Mouse (Mus musculus) limb, embryonic 15.5 days (tissue): ENCODE measurements around the gene Ung. TPM values are rescaled to one million over a fixed set of nuclear protein-coding genes. Genes with fewer than 3 reads are reported as not detected.

ENCODE experiments used
- ATAC-seq: fragments of 200-750 bp; cut with Nextera tagmentation; 2 replicates; pipeline ENCODE4 v1.8.0; 2017; ENCODE audit warnings: low read depth, moderate TSS enrichment; ENCODE audit not compliant: insufficient number of reproducible peaks, low FRiP score, low TSS enrichment
- H3K27ac ChIP-seq: fragments of 300-500 bp; sonication (generic); 2 replicates; pipeline ENCODE4 v1.5.1; 2015; ENCODE audit warnings: moderate library complexity, mild to moderate bottlenecking, inconsistent platforms
- H3K27me3 ChIP-seq: fragments of 300-500 bp; sonication (generic); 2 replicates; pipeline ENCODE4 v1.6.1; 2015; ENCODE audit warnings: inconsistent platforms
- H3K36me3 ChIP-seq: fragments of 300-500 bp; sonication (generic); 2 replicates; pipeline ENCODE4 v1.6.1; 2015; ENCODE audit warnings: inconsistent platforms
- H3K4me1 ChIP-seq: fragments of 300-500 bp; sonication (generic); 2 replicates; pipeline ENCODE4 v1.6.1; 2015; ENCODE audit warnings: inconsistent platforms
- H3K4me2 ChIP-seq: fragments of 300-500 bp; sonication (generic); 2 replicates; pipeline ENCODE4 v1.6.1; 2015; ENCODE audit warnings: mild to moderate bottlenecking, inconsistent platforms
- H3K4me3 ChIP-seq: fragments of 300-500 bp; sonication (generic); 2 replicates; pipeline ENCODE4 v1.5.1; 2015; ENCODE audit warnings: mild to moderate bottlenecking, inconsistent platforms
- H3K9ac ChIP-seq: fragments of 300-500 bp; sonication (generic); 2 replicates; pipeline ENCODE4 v1.6.1; 2015; ENCODE audit warnings: inconsistent platforms
- H3K9me3 ChIP-seq: fragments of 300-500 bp; sonication (generic); 2 replicates; pipeline ENCODE4 v1.6.1; 2016; ENCODE audit warnings: inconsistent platforms
- WGBS: fragments of 180-500 bp; shearing (Covaris S2); methylation state at CpG from one replicate; pipeline ENCODE4 v1.1.7; 2015; 5-methylcytosine and 5-hydroxymethylcytosine counted together
- polyA plus RNA-seq: library from polyadenylated mRNA; unstranded; fragments of >200 nt; fragmentation: Nextera tagmentation; extraction: Ambion mirVana; gene quantifications from 2 replicates; pipeline ENCODE4 v1.2.1, GENCODE M21; 2015

Ung gene
- polyA plus RNA-seq, 1 experiment from 2014 or later: 38.3 TPM

DNA sequence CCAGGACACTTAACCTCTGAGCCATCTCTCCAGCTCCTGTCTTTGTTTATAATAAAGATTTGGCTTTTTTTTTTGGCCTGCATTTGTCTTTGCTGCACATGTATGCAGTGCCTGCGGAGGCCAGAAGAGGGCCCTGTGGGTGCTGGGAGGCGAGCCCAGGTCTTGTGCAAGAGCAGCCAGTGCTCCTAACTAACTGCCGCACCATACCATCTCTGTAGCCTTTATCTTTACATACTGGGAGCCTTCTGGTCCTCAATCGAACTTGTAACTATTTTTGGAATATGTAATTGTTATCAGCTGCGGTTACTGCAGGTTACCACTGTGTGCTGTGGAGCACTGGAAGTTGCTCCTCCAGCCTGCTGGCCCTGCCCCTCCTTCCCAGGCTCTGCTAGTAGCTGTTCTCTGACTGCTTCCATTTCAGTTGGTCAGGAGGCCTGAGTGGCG lies 3.9 kb downstream of the Ung start:
- H3K27me3 ChIP-seq: no peaks in the 10 kb centered on the region
- peaks cover 46% of the 10 kb centered on the region for H3K4me1 ChIP-seq
- H3K9ac ChIP-seq: no peak overlapping the region
- H3K4me3 ChIP-seq: no peak overlapping the region
- no peak overlapping the region for H3K4me2 ChIP-seq
- WGBS: 58% methylated on average over 6 of the region's 6 CpGs
- no peak for ATAC-seq
- no peak overlapping the region for H3K27ac ChIP-seq
- H3K36me3 ChIP-seq: no peaks in the 10 kb centered on the region
- no peaks in the 10 kb centered on the region for H3K9me3 ChIP-seq

DNA sequence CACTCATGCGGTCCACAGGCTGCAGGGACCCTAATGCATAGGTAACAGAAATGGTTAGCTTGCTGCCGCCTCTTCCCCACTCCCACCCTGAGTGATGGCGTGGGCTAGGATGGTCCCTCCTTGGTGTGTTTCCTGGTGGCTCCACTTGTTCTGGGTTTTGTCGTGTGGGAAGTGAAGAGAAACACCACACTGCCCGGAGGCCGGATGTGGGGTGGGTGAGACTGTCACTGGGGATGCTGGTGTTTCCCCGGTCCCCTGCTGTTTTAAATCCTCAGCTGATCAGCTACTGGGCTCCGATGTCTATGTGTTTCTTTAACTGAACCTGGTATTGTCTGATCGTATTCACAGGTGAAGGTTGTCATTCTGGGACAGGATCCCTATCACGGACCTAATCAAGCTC lies 5.3 kb downstream of the Ung start:
- Histone ChIP-seq H3K9ac (no peak overlapping the region), H3K4me3 (no peak overlapping the region), H3K27me3 (no peaks in the 10 kb centered on the region), H3K4me2 (no peak overlapping the region), H3K36me3 (no peaks in the 10 kb centered on the region), H3K27ac (no peak overlapping the region), H3K9me3 (no peaks in the 10 kb centered on the region), H3K4me1 (peaks cover 53% of the 10 kb centered on the region)
- WGBS: 88% methylated on average over 10 of the region's 10 CpGs
- no peak for ATAC-seq

DNA sequence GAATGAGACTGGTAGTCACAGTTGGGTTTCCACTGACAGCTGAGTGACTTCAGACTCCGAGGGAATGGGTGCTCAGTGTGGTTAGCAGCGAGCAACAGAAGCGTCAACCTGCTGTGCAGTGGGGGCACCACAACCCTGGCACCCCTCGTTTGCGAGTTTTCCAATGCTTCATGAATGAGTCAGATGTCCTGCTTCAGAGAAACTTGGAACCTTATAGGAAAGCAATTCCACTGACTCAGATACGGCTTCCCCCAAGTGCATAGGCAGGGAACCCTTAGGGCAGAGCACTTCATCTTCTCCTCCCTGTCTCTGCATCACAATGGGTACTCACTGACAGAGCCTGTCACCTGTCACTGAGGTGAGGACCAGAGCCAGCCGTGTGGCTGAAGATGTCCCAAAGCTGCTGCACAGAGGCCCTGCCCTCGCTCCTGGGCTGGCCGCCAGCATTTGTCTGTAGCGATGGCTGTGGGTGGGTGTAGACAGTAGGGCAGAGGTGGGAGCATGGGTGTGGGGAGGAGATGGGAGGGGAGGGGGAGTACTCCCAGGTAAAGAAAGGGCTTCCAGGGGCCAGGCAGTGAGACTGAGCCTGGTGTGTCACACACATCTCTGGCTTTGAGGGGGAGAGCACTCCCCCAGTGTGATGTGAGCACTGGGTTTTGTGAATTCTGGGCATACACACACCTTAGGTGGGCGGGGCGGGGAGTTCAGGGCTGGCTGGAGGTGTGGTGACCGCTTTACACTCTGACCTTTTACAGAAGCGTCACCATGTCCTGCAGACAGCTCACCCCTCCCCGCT lies 7.5 kb downstream of the Ung start:
- Histone ChIP-seq H3K36me3 (no peaks in the 10 kb centered on the region), H3K27ac (peak overlapping the region; percentile 24; the same call in 1 of the 2 replicates), H3K9me3 (no peaks in the 10 kb centered on the region), H3K9ac (no peak overlapping the region), H3K4me3 (no peak overlapping the region), H3K4me2 (no peak overlapping the region), H3K27me3 (no peaks in the 10 kb centered on the region), H3K4me1 (peaks cover 38% of the 10 kb centered on the region)
- no peak for ATAC-seq
- WGBS: 75% methylated on average over 15 of the region's 15 CpGs

DNA sequence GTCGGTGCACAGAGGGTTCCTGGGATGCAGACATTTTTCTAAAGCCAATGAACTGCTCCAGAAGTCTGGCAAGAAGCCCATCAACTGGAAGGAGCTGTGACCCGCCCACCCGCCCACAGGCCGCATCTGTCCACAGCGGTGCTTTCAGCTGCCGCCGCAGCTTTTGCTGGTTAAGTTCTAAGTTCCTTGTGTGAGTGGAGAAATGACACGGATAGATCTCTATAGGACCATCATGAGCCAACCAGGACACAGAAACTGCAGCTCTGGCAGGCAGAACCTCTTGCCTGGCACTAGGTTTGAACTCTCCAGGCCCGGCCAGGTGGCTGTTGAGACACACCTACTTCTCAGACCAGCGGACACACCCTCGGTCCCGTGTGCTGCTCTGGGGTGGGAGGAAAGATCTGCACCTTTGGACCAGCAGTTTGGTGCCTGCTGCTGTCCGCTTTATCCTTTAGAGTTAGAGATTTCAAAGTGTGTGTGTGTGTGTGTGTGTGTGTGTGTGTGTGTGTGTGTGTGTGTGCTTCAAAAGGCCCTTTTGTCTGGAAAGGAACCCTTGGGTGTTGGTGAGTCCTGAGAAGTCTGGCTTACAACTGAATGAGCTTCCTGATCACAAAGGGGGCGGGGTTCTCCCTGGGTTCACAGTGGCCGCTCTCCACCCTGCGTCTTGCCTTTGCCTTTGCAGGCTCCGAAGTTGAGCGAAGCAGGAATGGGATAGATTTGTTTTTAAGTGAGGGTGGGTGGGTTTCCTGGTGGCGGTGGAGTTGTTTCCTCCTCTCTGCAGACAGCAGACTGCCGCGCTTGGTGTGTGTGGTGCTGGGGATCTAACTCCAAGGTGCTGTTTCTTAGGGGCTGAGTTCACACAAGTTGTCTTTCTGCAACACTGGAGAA lies 8.3 kb downstream of the Ung start:
- ATAC-seq: no peak

DNA sequence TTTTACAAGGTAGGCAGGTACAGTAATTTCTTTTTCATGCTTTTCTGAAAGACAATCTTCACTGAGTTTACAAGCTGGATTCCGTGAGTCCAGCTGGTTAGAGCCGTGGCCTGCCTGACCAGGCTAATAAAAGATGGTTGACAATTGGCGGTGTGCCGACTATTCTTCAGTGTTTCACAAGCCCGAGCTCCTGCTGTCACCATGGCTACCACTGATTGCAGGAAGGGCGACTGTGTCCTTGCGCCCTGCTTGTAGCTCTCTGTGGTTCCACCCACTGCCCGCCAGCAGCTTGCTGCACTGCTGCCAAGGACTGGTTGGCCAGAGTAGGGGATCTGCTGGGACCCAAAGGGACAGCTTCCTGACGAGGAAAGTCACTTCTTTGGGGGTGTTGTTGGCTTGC lies 9.0 kb downstream of the Ung start:
- Histone ChIP-seq H3K36me3 (no peaks in the 10 kb centered on the region), H3K27ac (peak overlapping the region; percentile 67), H3K9me3 (no peaks in the 10 kb centered on the region), H3K4me2 (peak overlapping the region; percentile 5; the same call in 1 of the 2 replicates), H3K9ac (no peak overlapping the region), H3K4me1 (peaks cover 35% of the 10 kb centered on the region), H3K4me3 (no peak overlapping the region), H3K27me3 (no peaks in the 10 kb centered on the region)
- peak; percentile 31; the same call in 1 of the 2 replicates for ATAC-seq
- WGBS: 39% methylated on average over 9 of the region's 9 CpGs

More for the DNA sequence above, 8.3 kb downstream of the Ung start:
- Histone ChIP-seq H3K4me3 (no peak overlapping the region), H3K4me2 (peak overlapping the region; percentile 5; the same call in 1 of the 2 replicates), H3K9me3 (no peaks in the 10 kb centered on the region), H3K36me3 (no peaks in the 10 kb centered on the region), H3K4me1 (peaks cover 38% of the 10 kb centered on the region), H3K27me3 (no peaks in the 10 kb centered on the region), H3K9ac (no peak overlapping the region), H3K27ac (peak overlapping the region; percentile 67)
- WGBS: 50% methylated on average over 21 of the region's 21 CpGs

DNA sequence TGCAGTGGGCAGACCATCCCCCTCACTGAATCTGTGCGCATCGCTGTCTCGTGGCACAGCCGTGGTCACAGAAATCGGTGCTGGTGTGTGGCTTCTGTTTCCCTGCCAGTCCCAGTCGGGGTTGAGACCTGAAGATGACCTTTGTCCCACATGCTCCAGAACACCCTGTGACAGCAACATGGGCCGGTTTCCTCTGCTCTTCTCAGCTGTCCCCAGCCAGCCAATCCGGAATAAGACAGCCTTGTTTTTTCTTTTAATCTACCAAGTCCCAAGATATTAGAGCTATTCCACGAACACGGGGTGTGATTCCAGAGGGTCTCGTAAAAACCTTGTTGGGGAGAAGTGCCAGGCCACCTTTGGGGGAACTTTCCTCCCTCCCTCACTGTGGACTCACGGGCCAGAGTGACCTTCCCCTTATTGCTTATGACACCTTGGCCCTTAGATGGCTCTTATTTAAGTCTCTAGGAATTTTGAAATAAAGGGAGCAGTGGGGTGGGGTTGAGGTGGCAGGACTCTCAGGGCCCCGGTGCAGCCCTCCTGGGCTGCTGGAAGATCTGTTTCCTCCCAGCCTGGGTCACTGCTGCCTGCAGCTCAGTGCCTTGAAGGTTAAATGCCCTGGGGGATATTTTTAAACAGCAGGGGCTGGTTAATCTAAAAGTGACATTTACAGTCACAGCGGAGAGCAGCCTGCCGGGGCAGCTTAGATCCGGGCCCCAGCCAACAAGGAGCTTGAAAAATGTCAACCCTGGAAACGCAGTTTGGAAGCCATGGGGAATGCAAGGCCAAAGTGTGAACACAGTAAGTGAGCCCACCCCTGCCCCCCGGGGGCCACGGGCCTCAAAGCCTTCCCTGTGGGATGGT lies 16.1 kb downstream of the Ung start, which contains the start of gene Acacb:
TSS of gene Acacb (plus strand) at position 508 of the 861 bp plus-strand sequence.
- Histone ChIP-seq H3K9me3 (no peaks in the 10 kb centered on the region), H3K36me3 (no peaks in the 10 kb centered on the region), H3K9ac (no peak within 1 kb of the TSS), H3K27me3 (no peaks in the 10 kb centered on the region), H3K4me2 (no peak within 1 kb of the TSS), H3K4me1 (peaks cover 16% of the 10 kb centered on the region), H3K27ac (no peak within 1 kb of the TSS), H3K4me3 (no peak within 1 kb of the TSS)
- no peak for ATAC-seq
- 25% methylated on average over 19 of the region's 19 CpGs for WGBS

DNA sequence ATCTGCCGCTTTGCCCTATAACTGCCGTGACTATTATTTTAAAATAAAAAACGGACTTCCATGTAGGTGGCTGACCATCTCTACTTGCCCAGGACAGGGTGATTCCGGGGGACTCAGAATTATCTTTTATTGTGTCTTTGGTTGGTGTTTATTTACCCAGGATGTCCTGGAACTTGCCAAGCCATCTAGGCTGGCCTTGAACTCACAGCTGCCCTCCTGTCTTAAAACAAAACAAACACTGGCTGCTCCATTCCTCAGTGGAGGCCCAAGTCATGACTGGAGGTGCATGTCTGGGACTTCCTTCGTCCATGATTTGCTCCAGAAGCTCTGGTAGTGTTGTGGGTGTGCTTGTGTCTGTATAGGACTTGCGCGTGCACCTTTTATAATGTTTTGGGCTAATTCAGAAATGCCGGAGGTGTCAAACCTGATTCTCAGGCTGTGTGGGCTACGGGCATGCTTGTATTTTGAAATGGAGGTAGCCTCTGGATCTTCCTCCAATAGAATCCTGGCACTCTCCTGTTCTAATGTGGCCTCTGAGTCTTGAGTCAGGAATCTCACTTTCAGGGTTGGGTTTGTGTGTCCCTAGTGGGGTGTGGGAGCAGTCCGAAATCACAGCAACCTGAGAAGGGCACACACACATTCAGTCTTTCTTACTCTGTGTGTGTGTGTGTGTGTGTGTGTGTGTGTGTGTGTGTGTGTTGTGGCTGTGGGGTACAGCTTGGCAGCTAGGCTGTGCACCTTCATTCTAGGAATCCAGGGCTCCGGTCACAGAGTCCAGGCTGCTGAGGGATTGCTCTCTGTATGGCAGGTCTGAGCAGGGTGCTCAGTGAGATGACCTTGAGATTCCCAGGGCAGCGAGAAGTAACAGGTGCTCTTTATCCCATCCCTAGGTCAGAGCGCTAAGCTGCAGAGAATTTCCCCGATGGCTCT lies 17.1 kb downstream of the Ung start:
- Histone ChIP-seq H3K4me3 (no peak overlapping the region), H3K4me2 (no peak overlapping the region), H3K4me1 (peaks cover 16% of the 10 kb centered on the region), H3K9me3 (no peaks in the 10 kb centered on the region), H3K36me3 (no peaks in the 10 kb centered on the region), H3K9ac (no peak overlapping the region), H3K27ac (no peak overlapping the region), H3K27me3 (no peaks in the 10 kb centered on the region)
- 71% methylated on average over 14 of the region's 14 CpGs for WGBS
- no peak for ATAC-seq

DNA sequence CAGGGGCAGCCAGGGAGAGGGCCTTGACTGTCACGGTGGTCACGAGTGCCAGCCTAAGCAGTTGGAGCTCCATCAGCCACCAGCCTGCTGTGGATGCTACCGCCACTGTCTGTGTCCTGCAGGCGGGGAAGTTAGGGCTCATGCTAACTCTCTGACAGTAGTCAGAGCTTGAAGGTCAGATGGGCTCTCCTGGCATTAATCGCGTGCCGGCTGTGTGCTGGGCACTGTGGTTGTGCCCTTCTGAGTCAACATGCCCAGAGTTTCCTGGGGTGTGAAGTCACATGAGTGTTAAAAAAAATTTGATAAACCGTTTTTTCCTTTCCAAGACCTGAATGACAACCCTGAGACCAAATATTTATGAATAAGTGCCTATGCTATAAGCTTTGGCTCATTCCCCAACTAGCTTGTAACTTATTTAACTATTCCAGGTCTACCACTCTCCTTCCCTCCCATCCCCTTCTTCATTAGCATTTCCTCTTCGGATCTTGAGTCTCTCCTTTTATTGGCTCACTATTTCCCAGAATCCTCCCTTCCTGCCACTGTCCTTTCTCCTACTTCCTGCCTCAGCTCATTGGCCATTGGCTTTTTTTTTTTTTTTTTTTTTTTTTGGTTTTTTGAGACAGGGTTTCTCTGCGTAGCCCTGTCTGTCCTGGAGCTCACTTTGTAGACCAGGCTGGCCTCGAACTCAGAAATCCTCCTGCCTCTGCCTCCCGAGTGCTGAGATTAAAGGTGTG lies 22.3 kb downstream of the Ung start:
- Histone ChIP-seq H3K27ac (no peak overlapping the region), H3K4me1 (peaks cover 15% of the 10 kb centered on the region)

DNA sequence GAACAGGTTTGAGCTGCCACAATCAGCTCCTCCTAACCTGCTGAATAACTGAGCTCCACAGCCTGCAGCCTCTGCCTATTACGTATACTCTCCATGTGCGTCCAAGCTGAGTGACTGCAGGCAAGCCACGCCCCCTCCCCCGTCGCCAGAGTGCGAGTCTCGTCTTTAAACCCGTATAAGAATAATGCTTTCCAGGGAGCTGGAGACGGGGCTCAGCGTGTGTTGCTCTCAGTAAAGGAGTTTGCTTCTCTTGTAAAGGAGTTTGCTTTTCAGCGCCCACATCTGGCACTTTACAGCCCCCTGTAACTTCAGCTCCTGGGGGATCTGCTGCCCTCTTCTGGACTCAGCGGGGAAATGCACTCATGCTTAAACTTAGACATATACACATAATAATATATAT lies 23.3 kb downstream of the Ung start:
- H3K4me1 ChIP-seq: peaks cover 15% of the 10 kb centered on the region
- no peaks in the 10 kb centered on the region for H3K27me3 ChIP-seq
- H3K4me3 ChIP-seq: peak overlapping the region; percentile 27
- 2% methylated on average over 12 of the region's 12 CpGs for WGBS
- ATAC-seq: no peak
- H3K36me3 ChIP-seq: no peaks in the 10 kb centered on the region
- peak overlapping the region; percentile 17; the same call in 1 of the 2 replicates for H3K27ac ChIP-seq
- no peaks in the 10 kb centered on the region for H3K9me3 ChIP-seq
- H3K9ac ChIP-seq: no peak overlapping the region
- 0 out of 2 replicates have a peak overlapping the region, but pooled peaks have one; percentile 26 for H3K4me2 ChIP-seq

More for the DNA sequence above, 22.3 kb downstream of the Ung start:
- Histone ChIP-seq H3K27me3 (no peaks in the 10 kb centered on the region), H3K4me2 (no peak overlapping the region), H3K9me3 (no peaks in the 10 kb centered on the region), H3K9ac (no peak overlapping the region), H3K4me3 (no peak overlapping the region), H3K36me3 (no peaks in the 10 kb centered on the region)
- ATAC-seq: no peak
- 83% methylated on average over 12 of the region's 12 CpGs for WGBS

DNA sequence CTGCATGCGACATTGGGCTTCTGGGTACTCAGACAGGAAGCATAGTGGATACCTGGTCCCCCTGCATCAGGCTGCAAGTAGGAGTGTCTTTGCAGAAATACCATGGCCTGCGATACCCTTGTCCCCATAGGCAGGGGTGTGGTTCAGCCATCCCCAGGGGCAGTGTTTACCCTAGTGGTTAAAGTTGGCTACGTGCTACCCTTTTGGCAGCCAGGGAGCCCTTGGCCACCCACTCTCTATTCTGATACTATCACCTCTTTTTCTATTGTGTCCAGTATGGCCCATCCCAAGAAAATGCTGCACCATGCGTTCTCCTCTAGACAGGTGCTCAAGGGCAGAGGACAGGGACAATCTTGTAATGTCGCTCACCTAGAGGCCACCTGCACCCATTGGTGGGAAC lies 24.6 kb downstream of the Ung start:
- Histone ChIP-seq H3K9ac (no peak overlapping the region), H3K27ac (no peak overlapping the region), H3K36me3 (no peaks in the 10 kb centered on the region), H3K27me3 (no peaks in the 10 kb centered on the region), H3K4me1 (peaks cover 15% of the 10 kb centered on the region), H3K4me2 (no peak overlapping the region), H3K9me3 (no peaks in the 10 kb centered on the region), H3K4me3 (no peak overlapping the region)
- ATAC-seq: no peak
- 83% methylated on average over 5 of the region's 5 CpGs for WGBS
